Mouse (Mus musculus): Measurements from ENCODE around the gene Igsf23. TPM values are rescaled to one million over a fixed set of nuclear protein-coding genes. Genes with fewer than 3 reads are reported as not detected.
A peak's percentile ranks its signal among the peaks of the same experiment; 100 is the strongest.

The Igsf23 gene
- polyA plus RNA-seq, 1 experiment from 2014 or later: 1.5 TPM

DNA sequence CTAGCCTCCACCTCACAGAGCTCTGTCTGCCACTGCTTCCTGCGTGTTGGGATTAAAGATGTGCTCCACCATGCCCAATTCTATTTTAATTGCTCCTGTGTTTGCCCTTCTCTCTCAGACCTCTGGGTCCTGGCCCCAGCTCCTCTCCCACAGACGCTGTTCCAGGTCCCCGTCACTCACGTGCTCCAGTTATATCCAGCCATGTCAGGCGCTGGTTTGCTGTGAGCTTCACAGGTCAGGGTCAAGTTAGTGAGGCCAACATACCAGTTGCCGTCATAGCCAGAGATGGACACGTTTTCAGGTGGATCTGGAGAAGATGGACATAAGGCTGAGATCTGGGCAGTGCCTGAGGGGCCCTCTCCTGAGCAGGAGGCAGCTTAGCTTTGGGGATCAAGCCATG lies 36.0 kb downstream of the Igsf23 start:
- Histone ChIP-seq H3K9me3 (replicated peaks) (no peaks in the 10 kb centered on the region), H3K4me2 (no peak overlapping the region), H3K27me3 (no peaks in the 10 kb centered on the region), H3K4me1 (replicated peaks) (no peaks in the 10 kb centered on the region), H3K27ac (no peak overlapping the region), H3K4me3 (no peak overlapping the region), H3K36me3 (peaks cover 41% of the 10 kb centered on the region), H3K9ac (no peak overlapping the region)
- no peak for ATAC-seq (replicated peaks; ENCODE audit: insufficient number of reproducible peaks, insufficient read depth, low FRiP score, low read depth)
- 89% methylated on average over 7 of the region's 7 CpGs for WGBS

DNA sequence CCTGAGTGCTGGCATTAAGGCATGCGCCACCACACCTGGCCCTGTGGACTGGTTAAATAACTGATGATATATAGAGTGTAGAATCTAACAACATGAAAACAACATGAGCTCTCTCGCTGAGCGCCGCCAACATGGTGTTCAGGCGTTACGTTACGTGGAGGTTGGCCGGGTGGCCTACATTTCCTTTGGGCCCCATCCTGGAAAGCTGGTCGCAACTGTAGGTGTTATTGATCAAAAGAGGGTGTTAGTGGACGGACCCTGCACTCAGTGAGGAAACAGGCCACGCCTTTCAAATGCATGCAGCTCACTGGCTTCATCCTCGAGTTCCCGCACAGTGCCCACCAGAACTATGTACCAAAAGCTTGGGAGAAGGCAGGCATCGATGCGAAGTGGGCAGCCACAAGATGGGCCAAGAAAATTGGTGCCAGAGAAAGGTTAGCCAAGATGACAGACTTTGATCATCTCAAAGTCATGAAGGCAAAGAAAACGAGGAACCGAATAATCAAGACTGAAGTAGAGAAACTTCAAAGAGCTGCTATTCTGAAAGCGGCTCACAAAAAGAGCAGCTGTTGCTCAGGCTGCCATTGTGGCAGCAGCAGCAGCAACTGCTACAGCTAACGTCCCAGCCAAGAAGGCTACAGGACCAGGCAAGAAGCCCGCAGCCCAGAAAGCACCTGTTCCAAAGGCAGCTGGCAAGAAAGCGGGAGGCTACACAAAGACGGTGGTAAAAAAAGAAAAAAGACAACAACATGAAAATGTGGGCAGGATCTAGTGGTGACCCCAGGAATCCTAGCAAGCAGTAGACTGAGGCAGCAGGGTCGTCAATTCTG lies 38.6 kb downstream of the Igsf23 start:
- no peak for ATAC-seq (replicated peaks; ENCODE audit: insufficient number of reproducible peaks, insufficient read depth, low FRiP score, low read depth)
- 88% methylated on average over 23 of the region's 23 CpGs for WGBS
- H3K36me3 ChIP-seq: peaks cover 52% of the 10 kb centered on the region

DNA sequence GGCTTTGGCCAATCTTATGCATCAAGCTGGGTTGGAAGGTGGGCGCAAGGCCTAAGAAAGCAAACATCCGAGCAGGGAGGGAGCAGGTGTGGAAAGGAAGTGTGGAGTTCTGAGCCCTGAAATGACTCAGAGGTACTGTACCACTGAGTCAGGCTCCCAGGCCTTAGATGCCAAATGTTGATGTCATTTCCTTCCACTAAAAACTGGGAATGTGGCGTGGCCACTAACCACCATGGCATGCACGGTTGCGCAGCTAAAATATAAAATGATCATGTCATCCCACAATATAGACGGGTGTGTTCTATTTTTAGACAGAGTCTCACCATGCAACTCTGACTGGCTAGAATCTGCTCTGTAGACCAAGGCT lies 39.3 kb downstream of the Igsf23 start:
- Histone ChIP-seq H3K9ac (no peak overlapping the region), H3K27ac (no peak overlapping the region), H3K9me3 (replicated peaks) (no peaks in the 10 kb centered on the region), H3K4me2 (no peak overlapping the region), H3K27me3 (no peaks in the 10 kb centered on the region), H3K36me3 (peaks cover 52% of the 10 kb centered on the region), H3K4me1 (replicated peaks) (no peaks in the 10 kb centered on the region), H3K4me3 (no peak overlapping the region)
- 64% methylated on average over 6 of the region's 6 CpGs for WGBS
- ATAC-seq (replicated peaks; ENCODE audit: insufficient number of reproducible peaks, insufficient read depth, low FRiP score, low read depth): no peak

More for the DNA sequence above, 38.6 kb downstream of the Igsf23 start:
- Histone ChIP-seq H3K4me1 (replicated peaks) (no peaks in the 10 kb centered on the region), H3K4me2 (no peak overlapping the region), H3K27me3 (no peaks in the 10 kb centered on the region), H3K27ac (no peak overlapping the region), H3K9me3 (replicated peaks) (no peaks in the 10 kb centered on the region), H3K9ac (no peak overlapping the region), H3K4me3 (no peak overlapping the region)

DNA sequence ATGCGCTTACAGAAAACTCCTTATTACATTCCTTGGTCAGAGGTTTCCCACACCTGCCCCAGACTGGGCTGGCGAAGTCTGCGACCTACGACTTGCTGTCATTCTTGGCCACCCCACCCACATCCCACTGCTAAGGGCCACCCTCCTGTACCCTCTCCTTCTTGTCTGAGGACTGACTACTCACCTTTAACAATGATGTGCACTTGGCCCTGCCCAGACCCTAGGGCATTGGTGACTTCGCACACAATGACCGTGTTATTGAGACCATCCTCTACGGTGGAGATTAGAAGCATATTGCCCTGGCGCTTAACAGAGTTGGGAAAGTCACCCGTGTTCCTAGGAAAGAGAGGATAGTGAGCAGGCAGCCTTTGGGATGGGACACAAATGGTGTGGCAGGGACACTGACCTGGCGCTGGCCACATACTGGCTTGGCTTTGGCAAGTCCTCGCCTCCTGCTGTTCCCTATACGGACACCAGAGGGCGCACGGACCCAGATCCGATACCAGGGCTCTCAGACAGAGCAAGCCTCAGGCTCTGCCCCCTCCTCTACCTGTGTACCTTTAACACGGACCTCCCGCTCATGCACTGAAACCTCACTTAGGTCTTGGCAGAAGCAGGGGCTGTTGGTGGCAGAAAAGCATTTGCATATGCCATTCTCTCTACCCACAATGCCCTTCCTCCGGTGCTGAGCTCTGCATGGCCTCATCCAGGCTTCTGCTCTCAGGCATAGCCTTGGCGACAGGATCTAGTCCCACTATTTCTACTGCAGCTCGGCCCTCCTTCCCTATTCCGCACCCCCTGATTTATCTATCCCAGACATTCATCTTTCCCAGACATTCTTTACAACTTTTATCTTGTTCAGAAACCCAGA lies 39.9 kb downstream of the Igsf23 start:
- WGBS: 47% methylated on average over 21 of the region's 21 CpGs
- Histone ChIP-seq H3K27ac (no peak overlapping the region), H3K4me1 (replicated peaks) (no peaks in the 10 kb centered on the region), H3K9ac (no peak overlapping the region), H3K9me3 (replicated peaks) (no peaks in the 10 kb centered on the region), H3K4me2 (no peak overlapping the region), H3K27me3 (no peaks in the 10 kb centered on the region), H3K36me3 (peaks cover 49% of the 10 kb centered on the region), H3K4me3 (no peak overlapping the region)
- ATAC-seq (replicated peaks; ENCODE audit: insufficient number of reproducible peaks, insufficient read depth, low FRiP score, low read depth): peak; percentile 32; the same call in 1 of the 2 replicates

DNA sequence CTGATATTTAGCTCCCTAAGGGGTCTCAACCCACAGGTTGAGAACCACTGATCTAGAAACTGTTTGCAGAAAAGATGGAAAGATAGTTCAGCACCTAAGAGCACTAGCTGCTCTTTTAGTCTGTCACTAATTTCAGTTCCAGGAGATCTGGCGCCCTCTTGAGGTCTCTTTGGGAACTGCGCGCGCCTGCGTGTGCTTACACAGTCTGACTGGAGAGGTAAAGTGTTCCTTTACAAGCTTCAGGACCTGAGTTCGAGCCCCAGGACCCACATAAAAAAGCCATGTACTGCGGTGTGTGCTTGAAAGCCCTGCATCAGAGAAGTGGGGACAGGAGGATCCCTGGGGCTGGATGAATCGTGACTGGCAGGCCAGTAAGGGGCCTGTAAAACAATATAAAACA lies 60.7 kb downstream of the Igsf23 start:
- Histone ChIP-seq H3K27me3 (no peaks in the 10 kb centered on the region), H3K9me3 (replicated peaks) (no peaks in the 10 kb centered on the region), H3K27ac (no peak overlapping the region), H3K4me3 (no peak overlapping the region), H3K4me1 (replicated peaks) (no peaks in the 10 kb centered on the region), H3K4me2 (no peak overlapping the region), H3K36me3 (no peaks in the 10 kb centered on the region), H3K9ac (no peak overlapping the region)
- WGBS: 45% methylated on average over 8 of the region's 8 CpGs
- no peak for ATAC-seq (replicated peaks; ENCODE audit: insufficient number of reproducible peaks, insufficient read depth, low FRiP score, low read depth)

DNA sequence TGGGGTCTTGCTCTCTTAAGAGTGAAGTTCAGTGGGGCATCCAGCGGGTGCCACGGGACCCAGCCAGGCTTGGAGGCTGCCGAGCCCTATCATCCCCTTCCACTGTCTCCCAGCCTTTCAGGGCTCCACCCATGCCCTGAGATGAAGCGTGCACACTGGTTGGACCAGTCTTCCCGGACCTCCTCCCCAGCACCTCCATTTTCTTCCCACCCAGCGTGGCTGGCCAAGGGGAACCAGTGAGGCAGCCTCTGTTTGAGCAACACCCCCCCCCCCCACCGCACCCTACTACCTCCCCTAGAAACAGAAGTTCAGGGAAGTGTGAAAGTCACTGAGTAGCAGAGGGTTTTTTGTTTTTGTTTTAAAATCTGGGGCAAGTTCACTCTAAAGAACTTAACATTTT lies 62.7 kb downstream of the Igsf23 start, which contains the start of gene Ceacam19:
TSS of gene Ceacam19 (minus strand) at position 117 of the 400 bp plus-strand sequence.
- Histone ChIP-seq H3K4me3 (no peak within 1 kb of the TSS), H3K27ac (no peak within 1 kb of the TSS), H3K9me3 (replicated peaks) (no peaks in the 10 kb centered on the region), H3K4me1 (replicated peaks) (no peaks in the 10 kb centered on the region), H3K36me3 (no peaks in the 10 kb centered on the region), H3K27me3 (no peaks in the 10 kb centered on the region), H3K4me2 (no peak within 1 kb of the TSS), H3K9ac (no peak within 1 kb of the TSS)
- ATAC-seq (replicated peaks; ENCODE audit: insufficient number of reproducible peaks, insufficient read depth, low FRiP score, low read depth): no peak
- 62% methylated on average over 7 of the region's 7 CpGs for WGBS

Other genes starting within 250 kb of the Igsf23 start
- gene Tomm40, start 235.3 kb downstream of the Igsf23 start, polyA plus RNA-seq (2015; fragmentation: Nextera tagmentation; extraction: Ambion mirVana): 142 and 164 TPM in 2 replicates
- gene Nectin2, start 200.3 kb downstream of the Igsf23 start, polyA plus RNA-seq (2015; fragmentation: Nextera tagmentation; extraction: Ambion mirVana): 66.5 and 81.4 TPM in 2 replicates
- 358 and 380 TPM in 2 replicates for gene Bcam, start 179.7 kb downstream of the Igsf23 start, polyA plus RNA-seq (2015; fragmentation: Nextera tagmentation; extraction: Ambion mirVana)
- 0.47 and 2.5 TPM in 2 replicates for gene Cblc, start 153.9 kb downstream of the Igsf23 start, polyA plus RNA-seq (2015; fragmentation: Nextera tagmentation; extraction: Ambion mirVana)
- 2.0 and 4.7 TPM in 2 replicates for gene Bcl3, start 128.0 kb downstream of the Igsf23 start, polyA plus RNA-seq (2015; fragmentation: Nextera tagmentation; extraction: Ambion mirVana)
- not detected in 2 replicates for gene Gm19345, start 98.8 kb downstream of the Igsf23 start, polyA plus RNA-seq (2015; fragmentation: Nextera tagmentation; extraction: Ambion mirVana)
- not detected in 2 replicates for gene Ceacam16, start 89.5 kb downstream of the Igsf23 start, polyA plus RNA-seq (2015; fragmentation: Nextera tagmentation; extraction: Ambion mirVana)
- gene Ceacam19, start 62.8 kb downstream of the Igsf23 start, polyA plus RNA-seq (2015; fragmentation: Nextera tagmentation; extraction: Ambion mirVana): not detected in 2 replicates
- gene Pvr, start 29.6 kb downstream of the Igsf23 start, polyA plus RNA-seq (2015; fragmentation: Nextera tagmentation; extraction: Ambion mirVana): 15.2 and 16.1 TPM in 2 replicates
- gene Ceacam20, start 14.7 kb upstream of the Igsf23 start, polyA plus RNA-seq (2015; fragmentation: Nextera tagmentation; extraction: Ambion mirVana): not detected in 2 replicates
- not detected in 2 replicates for gene Nlrp9b, start 40.7 kb upstream of the Igsf23 start, polyA plus RNA-seq (2015; fragmentation: Nextera tagmentation; extraction: Ambion mirVana)
- gene Vmn1r91, start 148.9 kb upstream of the Igsf23 start, polyA plus RNA-seq (2015; fragmentation: Nextera tagmentation; extraction: Ambion mirVana): not detected in 2 replicates
- gene Gm16442, start 171.8 kb upstream of the Igsf23 start, polyA plus RNA-seq (2015; fragmentation: Nextera tagmentation; extraction: Ambion mirVana): not detected in 2 replicates
- not detected in 2 replicates for gene Vmn1r93, start 188.3 kb upstream of the Igsf23 start, polyA plus RNA-seq (2015; fragmentation: Nextera tagmentation; extraction: Ambion mirVana)
- gene Vmn1r94, start 217.6 kb upstream of the Igsf23 start, polyA plus RNA-seq (2015; fragmentation: Nextera tagmentation; extraction: Ambion mirVana): not detected in 2 replicates
- not detected in 2 replicates for gene Vmn1r95, start 243.0 kb upstream of the Igsf23 start, polyA plus RNA-seq (2015; fragmentation: Nextera tagmentation; extraction: Ambion mirVana)